Mouse (Mus musculus) hindbrain, embryonic 12.5 days (tissue): ENCODE results near the gene Prox1. TPM values are rescaled to one million over a fixed set of nuclear protein-coding genes. Genes with fewer than 3 reads are reported as not detected.

Source experiments
- ATAC-seq: fragments of 200-750 bp; cut with Nextera tagmentation; 2 replicates; pipeline ENCODE4 v1.8.0; 2017; ENCODE audit warnings: moderate TSS enrichment; ENCODE audit not compliant: low FRiP score
- H3K27ac ChIP-seq: fragments of 300-500 bp; sonication (generic); 2 replicates; pipeline ENCODE4 v1.5.1; 2016; ENCODE audit warnings: mild to moderate bottlenecking
- H3K27me3 ChIP-seq: fragments of 300-500 bp; sonication (generic); 2 replicates; pipeline ENCODE4 v1.6.1; 2016; ENCODE audit warnings: mild to moderate bottlenecking
- H3K36me3 ChIP-seq: fragments of 300-500 bp; sonication (generic); 2 replicates; pipeline ENCODE4 v1.6.1; 2016; ENCODE audit warnings: mild to moderate bottlenecking
- H3K4me1 ChIP-seq: fragments of 300-500 bp; sonication (generic); 2 replicates; pipeline ENCODE4 v1.6.1; 2016
- H3K4me2 ChIP-seq: fragments of 300-500 bp; sonication (generic); replicated peaks from 2 replicates; pipeline ENCODE4 v1.6.1; 2016; ENCODE audit warnings: mild to moderate bottlenecking
- H3K4me3 ChIP-seq: fragments of 300-500 bp; sonication (generic); 2 replicates; pipeline ENCODE4 v1.5.1; 2016; ENCODE audit warnings: mild to moderate bottlenecking
- H3K9ac ChIP-seq: fragments of 300-500 bp; sonication (generic); 2 replicates; pipeline ENCODE4 v1.6.1; 2016; ENCODE audit warnings: mild to moderate bottlenecking, moderate library complexity
- H3K9me3 ChIP-seq: fragments of 300-500 bp; sonication (generic); replicated peaks from 2 replicates; pipeline ENCODE4 v1.6.1; 2016; ENCODE audit warnings: mild to moderate bottlenecking
- WGBS: fragments of 180-500 bp; shearing (Covaris S2); methylation state at CpG from one replicate; pipeline ENCODE4 v1.1.7; 2016; 5-methylcytosine and 5-hydroxymethylcytosine counted together
- polyA plus RNA-seq: library from polyadenylated mRNA; unstranded; fragments of >200 nt; fragmentation: Nextera tagmentation; extraction: Ambion mirVana; gene quantifications from 2 replicates; pipeline ENCODE4 v1.2.1, GENCODE M21; 2016

The Prox1 gene
- polyA plus RNA-seq, 1 experiment from 2014 or later, result 10.8 TPM

- no peak overlapping the region for H3K27ac ChIP-seq
- H3K27me3 ChIP-seq, result no peaks in the 10 kb centered on the region; the same call in 1 of the 2 replicates
- H3K36me3 ChIP-seq, result no peaks in the 10 kb centered on the region
- no peak overlapping the region for H3K9ac ChIP-seq
- 77% methylated on average over 16 of the region's 16 CpGs for WGBS
- no peak overlapping the region for H3K4me3 ChIP-seq
- no peak for ATAC-seq
- H3K4me1 ChIP-seq, result no peaks in the 10 kb centered on the region
- H3K9me3 ChIP-seq, result peaks cover 10% of the 10 kb centered on the region; the same call in 1 of the 2 replicates
- no peak overlapping the region for H3K4me2 ChIP-seq
Measured at GRCm38 (mm10) chr1:190106674-190107420, 63.7 kb downstream of the Prox1 start.

GRCm38 (mm10) chr1:190106060-190106459 is 64.5 kb downstream of the Prox1 start:
- 79% methylated on average over 5 of the region's 5 CpGs for WGBS
- H3K27ac ChIP-seq, result no peak overlapping the region

GRCm38 (mm10) chr1:190093326-190093725 is 77.2 kb downstream of the Prox1 start:
- no peak overlapping the region for H3K9ac ChIP-seq
- H3K4me3 ChIP-seq, result no peak overlapping the region
- no peaks in the 10 kb centered on the region for H3K36me3 ChIP-seq
- H3K4me2 ChIP-seq, result no peak overlapping the region
- H3K27ac ChIP-seq, result no peak overlapping the region
- 82% methylated on average over 9 of the region's 9 CpGs for WGBS
- ATAC-seq, result no peak
- no peaks in the 10 kb centered on the region for H3K9me3 ChIP-seq
- no peaks in the 10 kb centered on the region for H3K27me3 ChIP-seq
- no peaks in the 10 kb centered on the region for H3K4me1 ChIP-seq

More at GRCm38 (mm10) chr1:190106060-190106459, 64.5 kb downstream of the Prox1 start:
- ATAC-seq, result no peak
- no peaks in the 10 kb centered on the region for H3K36me3 ChIP-seq
- H3K27me3 ChIP-seq, result no peaks in the 10 kb centered on the region; the same call in 1 of the 2 replicates
- no peak overlapping the region for H3K4me2 ChIP-seq
- H3K9me3 ChIP-seq, result peaks cover 10% of the 10 kb centered on the region; the same call in 1 of the 2 replicates
- H3K9ac ChIP-seq, result no peak overlapping the region
- no peaks in the 10 kb centered on the region for H3K4me1 ChIP-seq
- no peak overlapping the region for H3K4me3 ChIP-seq

- H3K9ac ChIP-seq, result no peak overlapping the region
- WGBS, result 88% methylated on average over 7 of the region's 7 CpGs
- no peaks in the 10 kb centered on the region for H3K36me3 ChIP-seq
- no peak overlapping the region for H3K27ac ChIP-seq
- no peaks in the 10 kb centered on the region for H3K4me1 ChIP-seq
- H3K4me3 ChIP-seq, result no peak overlapping the region
- no peaks in the 10 kb centered on the region for H3K9me3 ChIP-seq
- ATAC-seq, result no peak
- no peaks in the 10 kb centered on the region for H3K27me3 ChIP-seq
- H3K4me2 ChIP-seq, result no peak overlapping the region
Measured at GRCm38 (mm10) chr1:190092076-190092475, 78.4 kb downstream of the Prox1 start.

GRCm38 (mm10) chr1:190088929-190089328 is 81.6 kb downstream of the Prox1 start:
- H3K4me1 ChIP-seq, result no peaks in the 10 kb centered on the region
- no peak overlapping the region for H3K4me2 ChIP-seq
- no peaks in the 10 kb centered on the region for H3K27me3 ChIP-seq
- H3K9ac ChIP-seq, result no peak overlapping the region
- no peaks in the 10 kb centered on the region for H3K9me3 ChIP-seq
- no peaks in the 10 kb centered on the region for H3K36me3 ChIP-seq
- WGBS, result 54% methylated on average over 2 of the region's 2 CpGs
- H3K4me3 ChIP-seq, result no peak overlapping the region
- no peak for ATAC-seq
- H3K27ac ChIP-seq, result no peak overlapping the region

GRCm38 (mm10) chr1:190085703-190086102 is 84.8 kb downstream of the Prox1 start:
- no peak overlapping the region for H3K27ac ChIP-seq
- no peak overlapping the region for H3K4me2 ChIP-seq
- H3K4me1 ChIP-seq, result peaks cover 2% of the 10 kb centered on the region; the same call in 1 of the 2 replicates
- H3K27me3 ChIP-seq, result no peaks in the 10 kb centered on the region
- no peaks in the 10 kb centered on the region for H3K9me3 ChIP-seq
- no peak overlapping the region for H3K9ac ChIP-seq
- ATAC-seq, result no peak
- H3K4me3 ChIP-seq, result no peak overlapping the region
- 87% methylated on average over 7 of the region's 7 CpGs for WGBS
- H3K36me3 ChIP-seq, result no peaks in the 10 kb centered on the region

- 85% methylated on average over 9 of the region's 10 CpGs for WGBS
- H3K27me3 ChIP-seq, result no peaks in the 10 kb centered on the region
- no peak for ATAC-seq
- H3K27ac ChIP-seq, result no peak overlapping the region
- H3K36me3 ChIP-seq, result no peaks in the 10 kb centered on the region
- H3K9me3 ChIP-seq, result no peaks in the 10 kb centered on the region
- no peak overlapping the region for H3K9ac ChIP-seq
- H3K4me2 ChIP-seq, result no peak overlapping the region
- H3K4me1 ChIP-seq, result peaks cover 5% of the 10 kb centered on the region; the same call in 1 of the 2 replicates
- no peak overlapping the region for H3K4me3 ChIP-seq
Measured at GRCm38 (mm10) chr1:190079643-190080275, 90.8 kb downstream of the Prox1 start.

GRCm38 (mm10) chr1:190076601-190077000 is 93.9 kb downstream of the Prox1 start:
- Histone ChIP-seq H3K27me3 (no peaks in the 10 kb centered on the region), H3K4me2 (no peak overlapping the region), H3K27ac (no peak overlapping the region), H3K9me3 (no peaks in the 10 kb centered on the region), H3K4me3 (no peak overlapping the region), H3K36me3 (no peaks in the 10 kb centered on the region), H3K9ac (no peak overlapping the region), H3K4me1 (peaks cover 5% of the 10 kb centered on the region; the same call in 1 of the 2 replicates)
- no peak for ATAC-seq
- 84% methylated on average over 11 of the region's 11 CpGs for WGBS

Other genes with a start within 250 kb of the Prox1 start
- 46.2 and 49.8 TPM in 2 replicates for gene Smyd2, start 248.4 kb downstream of the Prox1 start, polyA plus RNA-seq